Mouse (Mus musculus): ENCODE results near the gene Slc38a4.

- no peak for TF ChIP-seq POLR2A (IDR thresholded peaks at IDR 0.05; ENCODE audit: extremely low read depth, insufficient read depth, low read length)
- no peak for TF ChIP-seq CTCF (IDR thresholded peaks at IDR 0.05; ENCODE audit: low read depth, low read length)
Observed at GRCm38 (mm10) chr15:97076092-97076491, 20.3 kb upstream of the Slc38a4 start.
